Mouse (Mus musculus): Measurements from ENCODE around the gene Esrrg. TPM values are rescaled to one million over a fixed set of nuclear protein-coding genes. Genes with fewer than 3 reads are reported as not detected.

The Esrrg gene
- polyA plus RNA-seq, 1 experiment from 2014 or later: 1.2 TPM

DNA sequence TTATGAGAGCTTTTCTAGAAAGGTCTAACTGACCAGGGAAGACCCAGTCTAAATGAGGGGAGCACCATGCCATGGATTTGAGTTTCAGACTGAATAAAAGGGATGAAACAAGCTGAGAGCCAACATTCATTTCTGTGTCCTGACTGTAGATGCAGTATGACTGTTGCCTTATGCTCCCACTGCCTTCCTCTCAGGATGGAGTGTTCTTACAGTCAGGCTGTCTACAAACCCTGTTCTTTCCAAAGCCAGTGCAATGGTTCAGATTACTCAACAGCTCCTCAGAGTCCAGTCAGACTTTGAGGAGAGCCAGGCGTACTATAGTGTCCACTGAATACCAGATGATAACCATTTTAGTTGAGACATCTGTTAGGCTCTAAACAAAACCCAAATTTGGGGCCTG lies 116.8 kb downstream of the Esrrg start:
- Histone ChIP-seq H3K4me1 (ENCODE audit: control insufficient read depth, insufficient read depth, low read length) (no peaks in the 10 kb centered on the region), H3K9ac (ENCODE audit: low read length) (no peak overlapping the region), H3K27ac (replicated peaks; ENCODE audit: low read depth, low read length) (no peak overlapping the region), H3K4me2 (ENCODE audit: low read depth, severe bottlenecking) (no peak overlapping the region), H3K36me3 (ENCODE audit: control insufficient read depth, insufficient read depth, low read length) (no peaks in the 10 kb centered on the region), H3K27me3 (ENCODE audit: control insufficient read depth, insufficient read depth, low read length) (no peaks in the 10 kb centered on the region), H3K4me3 (ENCODE audit: low read depth, low read length) (no peak overlapping the region), H3K9me3 (ENCODE audit: control insufficient read depth, low read length) (no peaks in the 10 kb centered on the region)
- DNase-seq (ENCODE audit: low spot score) (no peak), ATAC-seq (ENCODE audit: insufficient number of reproducible peaks, low FRiP score, low TSS enrichment, low read depth) (no peak)
- WGBS: 89% methylated on average over 1 of the region's 1 CpGs

DNA sequence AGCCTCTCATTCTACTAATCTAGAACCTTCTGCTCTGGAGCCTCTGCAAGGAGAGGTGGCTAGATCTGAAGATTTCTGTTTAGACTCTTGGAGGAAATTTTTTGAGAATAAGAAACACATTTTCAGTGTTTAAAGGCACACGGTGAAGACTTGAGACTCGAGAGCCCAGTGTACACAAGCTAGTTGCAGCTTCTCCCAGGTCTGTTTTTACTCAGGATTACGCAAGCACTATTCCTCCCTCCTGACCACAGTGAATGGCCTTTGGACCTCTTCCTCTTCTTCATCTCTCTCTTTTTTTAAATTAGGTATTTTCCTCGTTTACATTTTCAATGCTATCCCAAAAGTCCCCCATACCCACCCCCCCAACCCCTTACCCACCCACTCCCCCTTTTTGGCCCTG lies 122.6 kb downstream of the Esrrg start:
- Histone ChIP-seq H3K9ac (ENCODE audit: low read length) (no peak overlapping the region), H3K4me3 (ENCODE audit: low read depth, low read length) (no peak overlapping the region), H3K4me2 (ENCODE audit: low read depth, severe bottlenecking) (no peak overlapping the region), H3K4me1 (ENCODE audit: control insufficient read depth, insufficient read depth, low read length) (no peaks in the 10 kb centered on the region), H3K27me3 (ENCODE audit: control insufficient read depth, insufficient read depth, low read length) (no peaks in the 10 kb centered on the region), H3K36me3 (ENCODE audit: control insufficient read depth, insufficient read depth, low read length) (no peaks in the 10 kb centered on the region), H3K27ac (replicated peaks; ENCODE audit: low read depth, low read length) (no peak overlapping the region), H3K9me3 (ENCODE audit: control insufficient read depth, low read length) (no peaks in the 10 kb centered on the region)
- WGBS: 97% methylated on average over 4 of the region's 4 CpGs
- DNase-seq (ENCODE audit: low spot score) (no peak), ATAC-seq (ENCODE audit: insufficient number of reproducible peaks, low FRiP score, low TSS enrichment, low read depth) (no peak)

DNA sequence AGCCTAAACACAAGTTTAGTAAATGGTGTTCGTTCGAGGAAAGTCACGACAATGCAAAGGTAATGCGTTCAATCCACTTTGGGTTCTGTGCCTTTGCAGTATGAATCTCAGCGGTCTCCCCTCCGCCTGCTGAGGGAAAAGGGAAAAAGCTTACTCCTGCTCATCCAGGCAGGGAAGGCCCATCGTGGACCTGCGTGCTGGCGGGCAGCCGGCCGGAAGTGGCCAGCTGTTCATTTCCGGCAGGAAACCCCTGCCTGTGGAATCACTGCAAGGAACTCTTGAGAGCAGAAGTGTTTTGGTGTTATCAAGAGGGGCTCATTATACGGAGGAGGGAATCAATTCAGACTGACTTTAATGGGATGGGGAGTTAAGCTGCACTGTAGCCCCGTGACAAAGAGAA lies 127.9 kb downstream of the Esrrg start:
- Histone ChIP-seq H3K27ac (replicated peaks; ENCODE audit: low read depth, low read length) (no peak overlapping the region), H3K4me2 (ENCODE audit: low read depth, severe bottlenecking) (no peak overlapping the region), H3K36me3 (ENCODE audit: control insufficient read depth, insufficient read depth, low read length) (no peaks in the 10 kb centered on the region), H3K4me1 (ENCODE audit: control insufficient read depth, insufficient read depth, low read length) (no peaks in the 10 kb centered on the region), H3K9ac (ENCODE audit: low read length) (no peak overlapping the region), H3K4me3 (ENCODE audit: low read depth, low read length) (no peak overlapping the region), H3K9me3 (ENCODE audit: control insufficient read depth, low read length) (no peaks in the 10 kb centered on the region), H3K27me3 (ENCODE audit: control insufficient read depth, insufficient read depth, low read length) (no peaks in the 10 kb centered on the region)
- DNase-seq (ENCODE audit: low spot score) (peak; percentile 39), ATAC-seq (ENCODE audit: insufficient number of reproducible peaks, low FRiP score, low TSS enrichment, low read depth) (no peak)
- 47% methylated on average over 14 of the region's 14 CpGs for WGBS

DNA sequence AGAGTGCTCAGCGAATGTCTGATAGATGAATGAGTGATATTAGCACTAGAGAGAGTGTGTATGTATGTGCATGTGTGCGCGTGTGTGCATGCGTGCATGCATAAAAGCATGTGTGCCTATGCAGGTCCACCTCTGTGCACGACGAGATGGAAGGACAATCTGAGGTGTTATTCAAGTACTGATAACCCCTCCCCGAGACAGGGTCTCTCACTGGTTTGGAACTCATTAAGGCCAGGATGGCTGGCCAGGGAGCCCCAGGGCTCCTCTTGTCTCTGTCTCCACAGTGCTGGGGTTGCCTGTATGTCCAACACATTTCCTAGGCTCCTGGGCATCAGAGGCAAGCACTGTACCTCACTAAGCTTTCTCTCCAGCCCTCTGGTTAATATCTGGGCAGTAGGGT lies 128.7 kb downstream of the Esrrg start:
- H3K4me2 ChIP-seq (ENCODE audit: low read depth, severe bottlenecking): no peak overlapping the region
- ATAC-seq (ENCODE audit: insufficient number of reproducible peaks, low FRiP score, low TSS enrichment, low read depth) (no peak), DNase-seq (ENCODE audit: low spot score) (no peak)
- WGBS: 85% methylated on average over 7 of the region's 7 CpGs
- no peaks in the 10 kb centered on the region for H3K36me3 ChIP-seq (ENCODE audit: control insufficient read depth, insufficient read depth, low read length)
- H3K4me1 ChIP-seq (ENCODE audit: control insufficient read depth, insufficient read depth, low read length): no peaks in the 10 kb centered on the region
- H3K27me3 ChIP-seq (ENCODE audit: control insufficient read depth, insufficient read depth, low read length): no peaks in the 10 kb centered on the region
- no peak overlapping the region for H3K4me3 ChIP-seq (ENCODE audit: low read depth, low read length)
- no peak overlapping the region for H3K27ac ChIP-seq (replicated peaks; ENCODE audit: low read depth, low read length)
- no peaks in the 10 kb centered on the region for H3K9me3 ChIP-seq (ENCODE audit: control insufficient read depth, low read length)
- H3K9ac ChIP-seq (ENCODE audit: low read length): no peak overlapping the region

DNA sequence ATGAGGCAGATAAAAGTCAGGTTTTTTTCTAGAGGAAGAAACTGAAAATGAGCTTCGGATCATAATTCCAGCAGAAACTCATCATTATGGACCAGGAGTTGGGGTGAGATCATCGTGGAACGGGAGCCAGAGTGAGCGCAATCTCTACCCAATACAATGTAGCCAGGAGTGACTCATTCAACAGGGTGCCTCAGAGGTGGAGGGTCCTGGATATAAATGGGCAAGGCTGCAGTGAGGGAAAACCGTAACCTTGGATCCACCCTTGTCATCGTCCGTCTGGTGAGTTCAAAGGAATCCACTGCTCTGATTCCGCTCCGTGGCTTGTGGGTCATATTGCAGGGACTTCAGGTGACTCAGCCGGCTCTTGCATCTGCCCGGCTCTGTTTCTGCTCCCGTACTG lies 131.9 kb downstream of the Esrrg start:
- DNase-seq (ENCODE audit: low spot score): no peak
- H3K27ac ChIP-seq (replicated peaks; ENCODE audit: low read depth, low read length): no peak overlapping the region

DNA sequence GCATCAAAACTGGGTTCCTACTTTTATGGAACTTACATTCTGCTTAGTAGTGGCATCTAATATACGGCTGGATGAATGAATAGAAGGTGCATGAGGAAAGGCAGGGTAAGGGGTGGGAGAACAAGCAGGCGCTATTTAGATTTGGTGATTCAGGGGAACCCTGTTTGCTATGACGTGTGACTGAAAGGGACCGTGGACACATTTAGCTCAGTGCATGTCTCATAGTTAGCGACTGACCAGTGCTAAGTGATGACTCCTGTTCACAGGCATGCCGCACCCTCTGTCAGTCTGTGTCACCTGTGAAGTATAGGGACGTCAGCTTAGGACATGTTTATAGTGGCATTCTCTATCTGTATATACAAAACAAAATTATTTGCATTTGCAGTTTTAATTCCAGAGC lies 132.7 kb downstream of the Esrrg start:
- no peak for DNase-seq (ENCODE audit: low spot score)
- 89% methylated on average over 7 of the region's 7 CpGs for whole genome bisulfite sequencing
- H3K27ac ChIP-seq (replicated peaks; ENCODE audit: low read depth, low read length): no peak overlapping the region
- no peak for ATAC-seq (ENCODE audit: insufficient number of reproducible peaks, low FRiP score, low TSS enrichment, low read depth)
- H3K36me3 ChIP-seq (ENCODE audit: control insufficient read depth, insufficient read depth, low read length): no peaks in the 10 kb centered on the region
- H3K9me3 ChIP-seq (ENCODE audit: control insufficient read depth, low read length): no peaks in the 10 kb centered on the region
- H3K27me3 ChIP-seq (ENCODE audit: control insufficient read depth, insufficient read depth, low read length): no peaks in the 10 kb centered on the region
- no peak overlapping the region for H3K4me3 ChIP-seq (ENCODE audit: low read depth, low read length)
- no peak overlapping the region for H3K9ac ChIP-seq (ENCODE audit: low read length)
- H3K4me2 ChIP-seq (ENCODE audit: low read depth, severe bottlenecking): no peak overlapping the region
- no peaks in the 10 kb centered on the region for H3K4me1 ChIP-seq (ENCODE audit: control insufficient read depth, insufficient read depth, low read length)

More for the DNA sequence above, 131.9 kb downstream of the Esrrg start:
- Histone ChIP-seq H3K4me3 (ENCODE audit: low read depth, low read length) (no peak overlapping the region), H3K27me3 (ENCODE audit: control insufficient read depth, insufficient read depth, low read length) (no peaks in the 10 kb centered on the region), H3K9ac (ENCODE audit: low read length) (no peak overlapping the region), H3K9me3 (ENCODE audit: control insufficient read depth, low read length) (no peaks in the 10 kb centered on the region), H3K36me3 (ENCODE audit: control insufficient read depth, insufficient read depth, low read length) (no peaks in the 10 kb centered on the region), H3K4me1 (ENCODE audit: control insufficient read depth, insufficient read depth, low read length) (no peaks in the 10 kb centered on the region), H3K4me2 (ENCODE audit: low read depth, severe bottlenecking) (no peak overlapping the region)
- 78% methylated on average over 12 of the region's 12 CpGs for WGBS
- ATAC-seq (ENCODE audit: insufficient number of reproducible peaks, low FRiP score, low TSS enrichment, low read depth): no peak

DNA sequence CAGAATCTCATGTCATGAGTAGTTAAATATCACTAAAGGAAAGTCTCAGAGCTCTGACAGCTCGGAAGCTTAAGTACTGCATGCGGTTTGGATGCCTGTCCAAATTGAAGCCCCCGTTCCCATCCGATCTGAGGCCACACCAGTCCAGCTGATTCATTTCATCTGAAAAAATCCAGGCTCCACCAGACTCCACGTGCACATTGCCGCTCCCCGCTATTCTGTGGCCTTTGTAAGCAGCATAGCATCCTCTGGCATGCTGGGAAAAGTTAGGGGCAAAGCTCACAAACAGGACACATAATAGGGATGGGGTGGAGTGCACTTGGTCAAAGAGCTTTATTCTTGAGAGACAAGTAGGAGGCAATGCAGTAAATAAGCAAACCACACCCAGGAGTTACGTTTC lies 133.5 kb downstream of the Esrrg start:
- no peak overlapping the region for H3K27ac ChIP-seq (replicated peaks; ENCODE audit: low read depth, low read length)
- no peaks in the 10 kb centered on the region for H3K36me3 ChIP-seq (ENCODE audit: control insufficient read depth, insufficient read depth, low read length)
- no peaks in the 10 kb centered on the region for H3K27me3 ChIP-seq (ENCODE audit: control insufficient read depth, insufficient read depth, low read length)
- H3K4me3 ChIP-seq (ENCODE audit: low read depth, low read length): no peak overlapping the region
- no peaks in the 10 kb centered on the region for H3K4me1 ChIP-seq (ENCODE audit: control insufficient read depth, insufficient read depth, low read length)
- no peak for ATAC-seq (ENCODE audit: insufficient number of reproducible peaks, low FRiP score, low TSS enrichment, low read depth)
- no peak overlapping the region for H3K4me2 ChIP-seq (ENCODE audit: low read depth, severe bottlenecking)
- H3K9ac ChIP-seq (ENCODE audit: low read length): no peak overlapping the region
- no peak for DNase-seq (ENCODE audit: low spot score)
- WGBS: 83% methylated on average over 8 of the region's 8 CpGs
- H3K9me3 ChIP-seq (ENCODE audit: control insufficient read depth, low read length): no peaks in the 10 kb centered on the region

DNA sequence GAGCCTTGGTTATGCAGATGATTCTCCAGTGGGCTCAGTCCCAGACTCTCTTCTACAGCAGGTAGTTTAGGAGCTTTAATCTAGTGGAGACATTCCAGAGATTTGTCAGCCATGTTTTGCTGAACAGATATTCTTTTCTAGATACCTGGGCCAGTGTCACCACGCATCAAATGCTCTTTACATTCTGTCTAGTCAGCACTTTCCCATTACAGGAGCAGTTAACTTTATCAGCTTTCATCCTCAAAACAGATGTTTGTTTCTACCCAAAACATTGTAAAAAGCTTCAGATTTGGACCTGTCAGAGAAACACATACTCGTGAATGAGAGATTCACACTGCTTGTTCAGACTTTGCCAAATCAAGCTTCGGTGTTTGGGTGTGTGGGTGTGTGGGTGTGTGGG lies 140.7 kb downstream of the Esrrg start:
- ATAC-seq (ENCODE audit: insufficient number of reproducible peaks, low FRiP score, low TSS enrichment, low read depth): no peak
- WGBS: 83% methylated on average over 3 of the region's 3 CpGs
- H3K4me1 ChIP-seq (ENCODE audit: control insufficient read depth, insufficient read depth, low read length): no peaks in the 10 kb centered on the region
- no peak overlapping the region for H3K4me2 ChIP-seq (ENCODE audit: low read depth, severe bottlenecking)
- DNase-seq (ENCODE audit: low spot score): no peak
- H3K36me3 ChIP-seq (ENCODE audit: control insufficient read depth, insufficient read depth, low read length): no peaks in the 10 kb centered on the region
- H3K27me3 ChIP-seq (ENCODE audit: control insufficient read depth, insufficient read depth, low read length): no peaks in the 10 kb centered on the region
- H3K27ac ChIP-seq (replicated peaks; ENCODE audit: low read depth, low read length): no peak overlapping the region
- H3K9me3 ChIP-seq (ENCODE audit: control insufficient read depth, low read length): no peaks in the 10 kb centered on the region
- H3K4me3 ChIP-seq (ENCODE audit: low read depth, low read length): no peak overlapping the region
- H3K9ac ChIP-seq (ENCODE audit: low read length): no peak overlapping the region

DNA sequence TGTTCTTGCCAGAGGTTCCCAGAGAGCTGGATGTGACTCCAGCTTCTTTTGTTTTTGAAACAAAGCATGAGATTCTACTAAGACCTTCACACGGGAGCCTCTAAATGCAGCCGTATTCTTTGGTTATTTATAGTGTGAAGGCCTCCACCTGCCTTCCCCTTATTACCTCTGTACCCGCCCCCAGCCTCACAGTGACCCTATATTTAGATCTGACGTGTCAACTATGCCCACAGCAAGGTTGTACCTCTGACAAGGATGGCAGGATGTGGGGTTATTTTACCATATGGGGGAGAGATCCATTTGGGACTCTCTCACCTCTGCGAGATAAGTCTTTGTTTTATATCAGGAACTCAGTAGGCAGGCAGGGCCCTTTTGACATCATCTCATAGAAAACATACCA lies 141.3 kb downstream of the Esrrg start:
- Histone ChIP-seq H3K4me2 (ENCODE audit: low read depth, severe bottlenecking) (no peak overlapping the region), H3K27me3 (ENCODE audit: control insufficient read depth, insufficient read depth, low read length) (no peaks in the 10 kb centered on the region), H3K4me1 (ENCODE audit: control insufficient read depth, insufficient read depth, low read length) (no peaks in the 10 kb centered on the region), H3K36me3 (ENCODE audit: control insufficient read depth, insufficient read depth, low read length) (no peaks in the 10 kb centered on the region), H3K9ac (ENCODE audit: low read length) (no peak overlapping the region), H3K9me3 (ENCODE audit: control insufficient read depth, low read length) (no peaks in the 10 kb centered on the region), H3K4me3 (ENCODE audit: low read depth, low read length) (no peak overlapping the region), H3K27ac (replicated peaks; ENCODE audit: low read depth, low read length) (no peak overlapping the region)
- no peak for ATAC-seq (ENCODE audit: insufficient number of reproducible peaks, low FRiP score, low TSS enrichment, low read depth)
- WGBS: 70% methylated on average over 5 of the region's 5 CpGs
- no peak for DNase-seq (ENCODE audit: low spot score)
